Mouse (Mus musculus): ENCODE measurements around the gene Mnd1. TPM values are rescaled to one million over a fixed set of nuclear protein-coding genes. Genes with fewer than 3 reads are reported as not detected.

Gene Mnd1
- polyA plus RNA-seq, 1 experiment from 2014 or later = 11.4 TPM

- no peak overlapping the region for H3K4me2 ChIP-seq
- no peaks in the 10 kb centered on the region for H3K27me3 ChIP-seq (replicated peaks)
- H3K36me3 ChIP-seq = no peaks in the 10 kb centered on the region
- no peak overlapping the region for H3K9ac ChIP-seq
- WGBS = 71% methylated on average over 5 of the region's 5 CpGs
- no peak for ATAC-seq (ENCODE audit: insufficient number of reproducible peaks, low FRiP score)
- H3K4me3 ChIP-seq = no peak overlapping the region
- H3K4me1 ChIP-seq (replicated peaks) = 0 out of 2 replicates have a peak, but pooled peaks cover 4% of the 10 kb centered on the region
- no peak overlapping the region for H3K27ac ChIP-seq (ENCODE audit: poor library complexity, severe bottlenecking)
- no peaks in the 10 kb centered on the region for H3K9me3 ChIP-seq (replicated peaks)
Measured at GRCm38 (mm10) chr3:84130776-84131175, 24.8 kb downstream of the Mnd1 start.

DNA sequence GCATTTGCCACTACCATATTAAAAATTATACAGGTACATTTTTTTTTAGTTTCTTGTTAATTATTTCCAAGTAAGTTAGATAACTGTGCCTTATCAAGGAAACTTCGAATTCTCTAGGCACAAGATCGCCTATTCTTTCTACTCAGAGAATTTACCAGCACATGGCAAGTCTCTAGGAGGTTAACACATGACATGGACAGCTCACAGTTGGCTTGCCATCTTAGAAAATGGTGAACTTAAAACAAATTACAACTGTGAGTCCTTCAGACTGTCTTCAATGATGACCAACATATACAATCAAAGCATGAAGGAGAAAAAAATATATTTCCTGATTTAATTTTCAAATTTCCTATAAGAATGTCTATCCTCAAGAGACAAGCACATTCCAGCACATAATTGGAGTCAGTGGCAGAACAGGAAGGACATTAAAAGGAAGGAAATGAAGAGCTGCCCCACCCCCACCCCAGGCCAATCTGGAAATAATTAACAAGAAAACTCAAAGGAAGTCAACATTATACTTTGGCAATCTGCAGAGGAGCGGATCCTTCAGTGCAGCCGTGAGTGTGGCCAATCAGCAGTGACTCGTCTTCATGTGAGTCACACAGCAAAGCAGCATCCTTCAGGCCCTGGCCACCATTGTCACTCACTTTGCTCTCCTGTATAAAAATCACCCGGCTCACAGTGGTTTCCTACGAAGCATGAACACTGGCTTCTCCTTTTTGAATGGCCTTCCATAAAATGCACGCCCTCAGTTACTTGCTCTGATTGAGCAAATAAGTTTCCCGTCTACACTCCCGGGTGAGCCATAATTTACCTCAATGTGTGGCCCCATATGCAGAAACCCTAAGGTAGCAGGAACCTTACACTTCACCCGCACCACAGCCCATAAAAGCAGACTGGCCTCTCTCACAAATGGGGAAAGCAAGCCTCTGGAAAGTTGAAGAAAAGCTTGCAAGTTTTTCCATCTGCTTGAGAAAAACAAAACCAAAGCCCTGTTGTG, 26.4 kb downstream of the Mnd1 start:
- no peak overlapping the region for H3K9ac ChIP-seq
- no peak overlapping the region for H3K4me2 ChIP-seq
- H3K4me3 ChIP-seq = no peak overlapping the region
- no peaks in the 10 kb centered on the region for H3K9me3 ChIP-seq (replicated peaks)
- H3K27ac ChIP-seq (ENCODE audit: poor library complexity, severe bottlenecking) = no peak overlapping the region
- no peaks in the 10 kb centered on the region for H3K4me1 ChIP-seq (replicated peaks)
- no peaks in the 10 kb centered on the region for H3K27me3 ChIP-seq (replicated peaks)
- H3K36me3 ChIP-seq = no peaks in the 10 kb centered on the region
- 67% methylated on average over 11 of the region's 11 CpGs for WGBS
- ATAC-seq (ENCODE audit: insufficient number of reproducible peaks, low FRiP score) = no peak

DNA sequence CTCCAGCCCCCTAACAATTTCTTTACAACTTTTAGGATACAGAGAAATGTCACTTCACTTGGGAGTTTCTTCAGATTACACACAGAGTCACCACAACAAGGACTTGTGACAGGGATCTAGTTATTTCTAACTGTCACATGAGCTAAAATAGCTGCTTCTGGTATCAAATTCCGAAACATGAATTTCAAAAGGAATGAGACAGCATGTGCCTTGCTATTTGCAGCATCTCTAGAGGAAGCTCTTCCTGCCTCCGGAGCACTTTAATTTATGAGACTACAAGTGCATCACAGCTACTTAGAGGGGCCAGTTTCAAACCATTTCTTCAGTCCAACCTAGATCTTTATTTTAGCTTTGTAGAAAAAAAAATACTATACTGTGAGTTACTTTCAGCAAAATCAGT, 28.2 kb downstream of the Mnd1 start:
- no peak overlapping the region for H3K4me3 ChIP-seq
- H3K9ac ChIP-seq = no peak overlapping the region
- H3K27ac ChIP-seq (ENCODE audit: poor library complexity, severe bottlenecking) = no peak overlapping the region
- no peaks in the 10 kb centered on the region for H3K36me3 ChIP-seq
- H3K9me3 ChIP-seq (replicated peaks) = no peaks in the 10 kb centered on the region
- no peak for ATAC-seq (ENCODE audit: insufficient number of reproducible peaks, low FRiP score)
- no peaks in the 10 kb centered on the region for H3K27me3 ChIP-seq (replicated peaks)
- H3K4me1 ChIP-seq (replicated peaks) = no peaks in the 10 kb centered on the region
- 75% methylated on average over 2 of the region's 2 CpGs for WGBS
- H3K4me2 ChIP-seq = no peak overlapping the region

- Histone ChIP-seq H3K4me1 (replicated peaks) (no peaks in the 10 kb centered on the region), H3K27me3 (replicated peaks) (no peaks in the 10 kb centered on the region), H3K4me2 (no peak overlapping the region), H3K9ac (no peak overlapping the region), H3K36me3 (no peaks in the 10 kb centered on the region), H3K27ac (ENCODE audit: poor library complexity, severe bottlenecking) (no peak overlapping the region), H3K4me3 (no peak overlapping the region), H3K9me3 (replicated peaks) (no peaks in the 10 kb centered on the region)
- ATAC-seq (ENCODE audit: insufficient number of reproducible peaks, low FRiP score) = no peak
- 78% methylated on average over 3 of the region's 3 CpGs for WGBS
Measured at GRCm38 (mm10) chr3:84126721-84127120, 28.9 kb downstream of the Mnd1 start.

GRCm38 (mm10) chr3:84125704-84126289, 29.8 kb downstream of the Mnd1 start:
- no peak overlapping the region for H3K27ac ChIP-seq (ENCODE audit: poor library complexity, severe bottlenecking)
- WGBS = 73% methylated on average over 6 of the region's 6 CpGs
- no peaks in the 10 kb centered on the region for H3K27me3 ChIP-seq (replicated peaks)
- ATAC-seq (ENCODE audit: insufficient number of reproducible peaks, low FRiP score) = no peak
- H3K36me3 ChIP-seq = no peaks in the 10 kb centered on the region
- H3K4me3 ChIP-seq = no peak overlapping the region
- H3K9me3 ChIP-seq (replicated peaks) = no peaks in the 10 kb centered on the region
- no peaks in the 10 kb centered on the region for H3K4me1 ChIP-seq (replicated peaks)
- H3K4me2 ChIP-seq = no peak overlapping the region
- H3K9ac ChIP-seq = no peak overlapping the region

- no peaks in the 10 kb centered on the region for H3K27me3 ChIP-seq (replicated peaks)
- no peak for ATAC-seq (ENCODE audit: insufficient number of reproducible peaks, low FRiP score)
- 74% methylated on average over 3 of the region's 3 CpGs for WGBS
- H3K9ac ChIP-seq = no peak overlapping the region
- H3K9me3 ChIP-seq (replicated peaks) = no peaks in the 10 kb centered on the region
- no peaks in the 10 kb centered on the region for H3K36me3 ChIP-seq
- H3K4me3 ChIP-seq = no peak overlapping the region
- H3K4me1 ChIP-seq (replicated peaks) = no peaks in the 10 kb centered on the region
- H3K4me2 ChIP-seq = no peak overlapping the region
- no peak overlapping the region for H3K27ac ChIP-seq (ENCODE audit: poor library complexity, severe bottlenecking)
Measured at GRCm38 (mm10) chr3:84123461-84123860, 32.1 kb downstream of the Mnd1 start.

GRCm38 (mm10) chr3:84118718-84119117, 36.9 kb downstream of the Mnd1 start:
- ATAC-seq (ENCODE audit: insufficient number of reproducible peaks, low FRiP score) = no peak
- H3K36me3 ChIP-seq = no peaks in the 10 kb centered on the region
- H3K9ac ChIP-seq = no peak overlapping the region
- WGBS = 75% methylated on average over 7 of the region's 7 CpGs
- no peaks in the 10 kb centered on the region for H3K4me1 ChIP-seq (replicated peaks)
- H3K9me3 ChIP-seq (replicated peaks) = no peaks in the 10 kb centered on the region
- H3K27ac ChIP-seq (ENCODE audit: poor library complexity, severe bottlenecking) = no peak overlapping the region
- H3K27me3 ChIP-seq (replicated peaks) = no peaks in the 10 kb centered on the region
- H3K4me2 ChIP-seq = no peak overlapping the region
- no peak overlapping the region for H3K4me3 ChIP-seq

GRCm38 (mm10) chr3:84118178-84118577, 37.4 kb downstream of the Mnd1 start:
- Histone ChIP-seq H3K4me2 (no peak overlapping the region), H3K4me3 (no peak overlapping the region), H3K4me1 (replicated peaks) (no peaks in the 10 kb centered on the region), H3K36me3 (no peaks in the 10 kb centered on the region), H3K27me3 (replicated peaks) (no peaks in the 10 kb centered on the region), H3K9me3 (replicated peaks) (no peaks in the 10 kb centered on the region), H3K27ac (ENCODE audit: poor library complexity, severe bottlenecking) (no peak overlapping the region), H3K9ac (no peak overlapping the region)
- WGBS = 74% methylated on average over 7 of the region's 7 CpGs
- no peak for ATAC-seq (ENCODE audit: insufficient number of reproducible peaks, low FRiP score)

- Histone ChIP-seq H3K9me3 (replicated peaks) (no peaks in the 10 kb centered on the region), H3K9ac (no peak overlapping the region), H3K36me3 (no peaks in the 10 kb centered on the region), H3K4me1 (replicated peaks) (no peaks in the 10 kb centered on the region), H3K4me3 (no peak overlapping the region), H3K4me2 (no peak overlapping the region), H3K27me3 (replicated peaks) (no peaks in the 10 kb centered on the region), H3K27ac (ENCODE audit: poor library complexity, severe bottlenecking) (no peak overlapping the region)
- WGBS = 72% methylated on average over 2 of the region's 2 CpGs
- no peak for ATAC-seq (ENCODE audit: insufficient number of reproducible peaks, low FRiP score)
Measured at GRCm38 (mm10) chr3:84108614-84109013, 47.0 kb downstream of the Mnd1 start.

GRCm38 (mm10) chr3:84106106-84106505, 49.5 kb downstream of the Mnd1 start:
- no peak for ATAC-seq (ENCODE audit: insufficient number of reproducible peaks, low FRiP score)
- Histone ChIP-seq H3K4me3 (no peak overlapping the region), H3K9ac (no peak overlapping the region), H3K4me2 (no peak overlapping the region), H3K4me1 (replicated peaks) (no peaks in the 10 kb centered on the region), H3K9me3 (replicated peaks) (no peaks in the 10 kb centered on the region), H3K27ac (ENCODE audit: poor library complexity, severe bottlenecking) (no peak overlapping the region), H3K27me3 (replicated peaks) (no peaks in the 10 kb centered on the region), H3K36me3 (no peaks in the 10 kb centered on the region)
- 62% methylated on average over 2 of the region's 2 CpGs for WGBS

DNA sequence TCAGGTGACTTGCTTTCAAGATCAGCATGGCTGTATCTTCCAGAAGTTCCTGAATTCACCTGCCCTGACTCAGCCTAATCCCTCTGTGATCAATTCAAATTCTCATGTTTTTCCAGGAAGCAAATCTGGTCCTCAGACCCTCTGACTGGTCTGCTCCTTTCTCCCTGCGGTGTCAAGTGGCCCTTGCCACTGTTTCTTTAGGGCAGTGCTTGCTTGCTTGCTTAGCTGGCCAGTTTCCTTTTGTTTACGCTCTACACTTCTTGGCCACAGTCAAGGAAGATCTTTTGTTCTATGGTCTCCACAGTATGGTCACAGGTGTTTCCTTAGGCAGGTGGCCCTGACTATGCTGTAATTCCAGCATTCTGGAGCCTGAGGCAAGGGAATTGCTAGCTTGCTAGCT, 52.0 kb downstream of the Mnd1 start:
- 78% methylated on average over 2 of the region's 2 CpGs for WGBS
- H3K9ac ChIP-seq = no peak overlapping the region
- no peak overlapping the region for H3K4me3 ChIP-seq
- ATAC-seq (ENCODE audit: insufficient number of reproducible peaks, low FRiP score) = no peak
- no peak overlapping the region for H3K4me2 ChIP-seq
- H3K27me3 ChIP-seq (replicated peaks) = no peaks in the 10 kb centered on the region
- H3K4me1 ChIP-seq (replicated peaks) = no peaks in the 10 kb centered on the region
- H3K36me3 ChIP-seq = no peaks in the 10 kb centered on the region
- no peak overlapping the region for H3K27ac ChIP-seq (ENCODE audit: poor library complexity, severe bottlenecking)
- H3K9me3 ChIP-seq (replicated peaks) = no peaks in the 10 kb centered on the region

All from heart, embryonic 12.5 days (tissue).